Mouse (Mus musculus): ENCODE results near the gene Sphk1. TPM values are rescaled to one million over a fixed set of nuclear protein-coding genes. Genes with fewer than 3 reads are reported as not detected.
A peak's percentile ranks its signal among the peaks of the same experiment; 100 is the strongest.

Sphk1 gene
- total and polyA plus RNA-seq, 3 experiments, result 53.5 to 127 TPM; not detected in 1

DNA sequence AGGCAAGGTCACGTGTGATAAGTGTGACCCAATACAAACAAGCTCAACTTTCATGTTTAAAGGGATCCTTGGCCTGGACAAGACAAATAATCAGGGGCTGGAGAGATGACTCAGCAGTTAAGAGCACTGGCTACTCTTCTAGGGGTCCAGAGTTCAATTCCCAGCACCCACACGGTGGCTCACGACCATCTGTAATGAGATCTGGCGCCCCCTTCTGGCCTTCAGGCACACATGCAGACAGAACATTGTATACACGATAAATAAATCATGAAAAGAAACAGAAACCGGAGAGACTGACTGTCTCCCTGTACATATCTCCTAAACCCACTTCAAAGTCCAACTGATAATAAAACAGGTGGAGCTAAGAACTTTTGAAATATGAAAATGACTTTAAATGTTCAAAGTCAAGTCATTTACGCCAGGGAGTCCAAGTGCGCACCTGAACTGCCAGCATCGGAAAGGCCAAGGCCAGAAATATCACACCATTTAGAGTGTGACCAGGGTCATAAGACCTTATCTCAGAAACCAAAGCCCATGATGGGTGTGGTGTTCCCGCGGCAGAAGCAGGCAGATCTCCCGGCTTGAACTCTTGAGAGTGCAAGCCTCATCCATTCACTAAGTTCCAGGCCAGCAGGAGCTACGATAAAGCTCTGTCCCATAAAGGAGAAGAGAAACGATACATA is 41.9 kb upstream of the Sphk1 start:
- H3K79me2 ChIP-seq (ENCODE audit: control insufficient read depth, insufficient read depth, low read length, poor library complexity), result peaks cover 21% of the 10 kb centered on the region
- H3K27me3 ChIP-seq (ENCODE audit: control insufficient read depth in 1 of 2, insufficient read depth in 2 of 2, low read length in 2 of 2), result no peaks in the 10 kb centered on the region
- H3K36me3 ChIP-seq (ENCODE audit: control insufficient read depth in 1 of 2, insufficient read depth in 2 of 2, low read length in 2 of 2), result peaks cover 12 to 19% of the 10 kb centered on the region in 2 experiments; a peak in 3 of 4 replicates
- peak overlapping the region; percentile 91 to 93 for H3K4me3 ChIP-seq (ENCODE audit: control insufficient read depth in 1 of 2, insufficient read depth in 1 of 2, low read depth in 2 of 2, low read length in 2 of 2)
- no peaks in the 10 kb centered on the region for H3K9me3 ChIP-seq (replicated peaks; ENCODE audit: insufficient read depth, low read length)
- peaks cover 5 to 21% of the 10 kb centered on the region in 2 experiments; a peak in 3 of 4 replicates for H3K4me1 ChIP-seq (ENCODE audit: control insufficient read depth in 1 of 2, insufficient read depth in 2 of 2, low read length in 2 of 2)
- H3K9ac ChIP-seq (ENCODE audit: control insufficient read depth, low read depth, low read length, poor library complexity, severe bottlenecking), result peak overlapping the region; percentile 92
- peak; percentile 64 for DNase-seq (ENCODE audit: low read depth, low spot score)
- peak overlapping the region; percentile 50; the same call in 1 of the 2 replicates for H3K27ac ChIP-seq (ENCODE audit: control insufficient read depth, low read depth, low read length)
- TF ChIP-seq ETS1 (IDR thresholded peaks at IDR 0.05; ENCODE audit: low read depth, low read length) (no peak), RAD21 (IDR thresholded peaks at IDR 0.05; ENCODE audit: low read depth, low read length) (no peak; the same call in none of the 2 replicates), JUND (IDR thresholded peaks at IDR 0.05; ENCODE audit: low read depth, low read length) (no peak), BHLHE40 (IDR thresholded peaks at IDR 0.05; ENCODE audit: borderline replicate concordance, low read depth, low read length) (no peak), MEF2A (IDR thresholded peaks at IDR 0.05; ENCODE audit: extremely low read depth, insufficient replicate concordance, low read depth, low read length, poor library complexity, severe bottlenecking) (no peak), POLR2A (IDR thresholded peaks at IDR 0.05; ENCODE audit: control insufficient read depth in 1 of 2, insufficient read depth in 1 of 2, low read depth in 1 of 2, low read length in 2 of 2, poor library complexity in 1 of 2) (no peak), UBTF (IDR thresholded peaks at IDR 0.05; ENCODE audit: borderline replicate concordance, insufficient read depth, low read depth, low read length) (no peak), RCOR1 (IDR thresholded peaks at IDR 0.05; ENCODE audit: low read depth, low read length) (peak; percentile 9; the same call in 1 of the 2 replicates), MXI1 (IDR thresholded peaks at IDR 0.05; ENCODE audit: low read depth, low read length) (no peak), CHD1 (IDR thresholded peaks at IDR 0.05; ENCODE audit: low read depth, low read length) (no peak), MYB (IDR thresholded peaks at IDR 0.05; ENCODE audit: low read depth, low read length) (no peak), NRF1 (IDR thresholded peaks at IDR 0.05; ENCODE audit: insufficient read depth, low read depth, low read length, poor library complexity, severe bottlenecking) (no peak), NELFE (IDR thresholded peaks at IDR 0.05; ENCODE audit: low read depth, low read length) (no peak), E2F4 (IDR thresholded peaks at IDR 0.05; ENCODE audit: borderline replicate concordance, low read depth, low read length) (no peak), EP300 (IDR thresholded peaks at IDR 0.05; ENCODE audit: low read depth in 1 of 2, low read length in 2 of 2) (0 out of 4 replicates have a peak, but pooled peaks of 1 of the 2 experiments have one; percentile 11), ZKSCAN1 (IDR thresholded peaks at IDR 0.05; ENCODE audit: low read depth, low read length) (no peak), GATA1 (IDR thresholded peaks at IDR 0.05; ENCODE audit: low read depth, low read length) (no peak), MAZ (IDR thresholded peaks at IDR 0.05; ENCODE audit: low read depth, low read length) (no peak), CTCF (IDR thresholded peaks at IDR 0.05 in 2 of 3, conservative IDR thresholded peaks at IDR 0.05 in 1 of 3; ENCODE audit: control insufficient read depth in 1 of 3, insufficient read depth in 1 of 3, low read depth in 2 of 3, low read length in 3 of 3, poor library complexity in 1 of 3, severe bottlenecking in 1 of 3) (peak; percentile 54 to 74 (median 64)), SIN3A (IDR thresholded peaks at IDR 0.05; ENCODE audit: low read length) (no peak), ZMIZ1 (IDR thresholded peaks at IDR 0.05; ENCODE audit: low read depth, low read length) (no peak), TAL1 (IDR thresholded peaks at IDR 0.05; ENCODE audit: low read length) (no peak), KAT2A (conservative IDR thresholded peaks at IDR 0.05; ENCODE audit: low read depth, low read length) (no peak), MAX (IDR thresholded peaks at IDR 0.05; ENCODE audit: low read length) (peak; percentile 28), ELF1 (IDR thresholded peaks at IDR 0.05; ENCODE audit: low read depth, low read length) (no peak), HCFC1 (IDR thresholded peaks at IDR 0.05; ENCODE audit: low read depth, low read length) (0 out of 2 replicates have a peak, but pooled peaks have one; percentile 11), SMC3 (IDR thresholded peaks at IDR 0.05; ENCODE audit: low read depth, low read length) (peak; percentile 39), TCF12 (IDR thresholded peaks at IDR 0.05; ENCODE audit: low read depth, low read length) (no peak), MYC (IDR thresholded peaks at IDR 0.05; ENCODE audit: low read depth, low read length) (0 out of 2 replicates have a peak, but pooled peaks have one; percentile 23), GABPA (IDR thresholded peaks at IDR 0.05; ENCODE audit: low read depth, low read length) (no peak), POLR2AphosphoS2 (IDR thresholded peaks at IDR 0.05; ENCODE audit: low read length) (no peak), POLR2AphosphoS5 (IDR thresholded peaks at IDR 0.05; ENCODE audit: borderline replicate concordance, low read depth, low read length) (no peak), USF1 (IDR thresholded peaks at IDR 0.05; ENCODE audit: low read depth, low read length) (no peak), MAFK (IDR thresholded peaks at IDR 0.05; ENCODE audit: borderline replicate concordance, low read depth, low read length) (no peak), ZC3H11A (IDR thresholded peaks at IDR 0.05; ENCODE audit: low read depth, low read length) (no peak), TBP (IDR thresholded peaks at IDR 0.05; ENCODE audit: low read depth, low read length) (no peak)
